Mouse (Mus musculus): Measurements from ENCODE around the gene Svopl. TPM values are rescaled to one million over a fixed set of nuclear protein-coding genes. Genes with fewer than 3 reads are reported as not detected.

Gene Svopl
- polyA plus RNA-seq (2015; fragmentation: Nextera tagmentation; extraction: Ambion mirVana), result 0.57 and 0.97 TPM in 2 replicates

DNA sequence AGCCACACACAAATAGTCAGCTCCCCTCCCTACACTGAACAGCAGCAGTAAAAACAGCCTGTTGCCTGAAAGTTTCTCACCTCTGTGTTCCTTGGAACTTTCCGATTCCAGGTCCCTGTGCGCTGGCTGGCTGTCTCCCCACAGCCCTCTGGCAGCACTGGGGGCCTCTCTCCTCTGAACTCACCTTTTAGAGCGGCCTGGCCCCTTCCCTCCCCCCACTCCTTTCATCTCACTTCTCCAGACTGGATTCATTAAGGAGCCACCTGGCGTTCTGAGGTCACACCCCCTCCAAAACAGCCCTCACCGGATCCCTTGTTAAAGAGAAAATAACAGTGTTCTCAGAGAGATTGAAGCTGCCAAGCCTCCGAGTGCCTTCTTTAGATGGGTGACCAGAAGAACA lies at the start of gene Svopl:
Svopl (minus strand) TSS at position 159 of the 400 bp plus-strand sequence.

Other genes starting within 250 kb of the Svopl start
- gene Trim24, start 176.2 kb downstream of the Svopl start, polyA plus RNA-seq (2015; fragmentation: Nextera tagmentation; extraction: Ambion mirVana), result 14.7 TPM in 2 replicates
- gene Tmem213, start 62.3 kb upstream of the Svopl start, polyA plus RNA-seq (2015; fragmentation: Nextera tagmentation; extraction: Ambion mirVana), result not detected in 2 replicates
- gene Atp6v0a4, start 77.6 kb upstream of the Svopl start, polyA plus RNA-seq (2015; fragmentation: Nextera tagmentation; extraction: Ambion mirVana), result 0.31 and 0.36 TPM in 2 replicates
- 7.8 and 9.5 TPM in 2 replicates for gene D630045J12Rik, start 207.0 kb upstream of the Svopl start, polyA plus RNA-seq (2015; fragmentation: Nextera tagmentation; extraction: Ambion mirVana)

All from neural tube, postnatal 0 days (tissue).